Mouse (Mus musculus) intestine, embryonic 16.5 days (tissue): Measurements from ENCODE around the gene 9130204L05Rik. TPM values are rescaled to one million over a fixed set of nuclear protein-coding genes. Genes with fewer than 3 reads are reported as not detected.

Experiments
- ATAC-seq: fragments of 200-750 bp; cut with Nextera tagmentation; 2 replicates; pipeline ENCODE4 v1.8.0; 2017; ENCODE audit warnings: moderate TSS enrichment, moderate library complexity
- H3K27ac ChIP-seq: fragments of 300-500 bp; sonication (generic); 2 replicates; pipeline ENCODE4 v1.5.1; 2014; ENCODE audit warnings: mild to moderate bottlenecking, low read length
- H3K27me3 ChIP-seq: fragments of 300-500 bp; sonication (generic); replicated peaks from 2 replicates; pipeline ENCODE4 v1.6.1; 2014; ENCODE audit warnings: low read length, control low read depth, mixed read lengths; ENCODE audit not compliant: control insufficient read depth, insufficient read depth
- H3K36me3 ChIP-seq: fragments of 300-500 bp; sonication (generic); 2 replicates; pipeline ENCODE4 v1.6.1; 2014; ENCODE audit warnings: low read length, control low read depth; ENCODE audit not compliant: control insufficient read depth, insufficient read depth
- H3K4me1 ChIP-seq: fragments of 300-500 bp; sonication (generic); 2 replicates; pipeline ENCODE4 v1.6.1; 2014; ENCODE audit warnings: low read length, control low read depth, mixed read lengths; ENCODE audit not compliant: control insufficient read depth, insufficient read depth
- H3K4me2 ChIP-seq: fragments of 300-500 bp; sonication (generic); 2 replicates; pipeline ENCODE4 v1.6.1; 2014; ENCODE audit warnings: low read depth, low read length, control low read depth
- H3K4me3 ChIP-seq: fragments of 300-500 bp; sonication (generic); 2 replicates; pipeline ENCODE4 v1.5.1; 2014; ENCODE audit warnings: mild to moderate bottlenecking, low read length
- H3K9ac ChIP-seq: fragments of 300-500 bp; sonication (generic); 2 replicates; pipeline ENCODE4 v1.6.1; 2014; ENCODE audit warnings: low read depth, low read length
- H3K9me3 ChIP-seq: fragments of 300-500 bp; sonication (generic); 2 replicates; pipeline ENCODE4 v1.6.1; 2016; ENCODE audit warnings: low read length, control low read depth; ENCODE audit not compliant: control insufficient read depth
- WGBS: fragments of 180-500 bp; shearing (Covaris S2); extraction: QIAGEN DNeasy Blood & Tissue Kit; methylation state at CpG from one replicate; pipeline ENCODE4 v1.1.7; 2014; 5-methylcytosine and 5-hydroxymethylcytosine counted together
- polyA plus RNA-seq: library from polyadenylated mRNA; unstranded; fragments of >200 nt; fragmentation: Nextera tagmentation; extraction: Ambion mirVana; gene quantifications from 2 replicates; pipeline ENCODE4 v1.2.1, GENCODE M21; 2015

The 9130204L05Rik gene
- not detected in 2 replicates for polyA plus RNA-seq

GRCm38 (mm10) chr3:91090703-91091102 is at the start of gene 9130204L05Rik:
9130204L05Rik (minus strand) TSS chr3:91090803.
- no peak within 1 kb of the TSS for H3K4me2 ChIP-seq
- H3K9me3 ChIP-seq: no peaks in the 10 kb centered on the region
- no peak within 1 kb of the TSS for H3K4me3 ChIP-seq
- H3K27ac ChIP-seq: no peak within 1 kb of the TSS
- H3K9ac ChIP-seq: no peak within 1 kb of the TSS
- ATAC-seq: no peak
- H3K4me1 ChIP-seq: no peaks in the 10 kb centered on the region
- no peaks in the 10 kb centered on the region for H3K27me3 ChIP-seq
- 64% methylated on average over 2 of the region's 2 CpGs for WGBS
- H3K36me3 ChIP-seq: no peaks in the 10 kb centered on the region

- Histone ChIP-seq H3K4me2 (no peak overlapping the region), H3K9ac (no peak overlapping the region), H3K9me3 (no peaks in the 10 kb centered on the region), H3K36me3 (no peaks in the 10 kb centered on the region), H3K27me3 (no peaks in the 10 kb centered on the region), H3K4me3 (no peak overlapping the region), H3K27ac (no peak overlapping the region), H3K4me1 (no peaks in the 10 kb centered on the region)
- ATAC-seq: no peak
These were observed 18.1 kb upstream of the 9130204L05Rik start for GRCm38 (mm10) chr3:91108696-91109095.

DNA sequence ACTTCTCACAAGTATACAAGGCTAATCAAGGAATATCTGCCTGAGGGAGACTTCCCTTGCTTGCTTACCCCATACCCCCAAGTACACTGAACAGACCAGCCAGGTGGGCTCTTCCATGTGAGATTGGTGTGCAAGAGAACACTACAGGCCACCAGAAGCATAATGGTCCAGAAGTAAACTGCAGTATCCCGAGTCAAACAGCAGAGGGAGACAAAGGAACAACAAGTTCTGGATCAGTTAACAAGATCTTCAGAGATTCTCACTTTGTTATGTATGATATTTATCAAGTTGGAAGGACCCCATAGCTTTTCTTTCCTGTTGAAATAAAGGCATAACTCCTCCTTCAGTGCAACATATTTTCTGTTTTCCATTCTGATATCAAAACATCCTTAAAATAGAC is 31.4 kb downstream of the 9130204L05Rik start:
- Histone ChIP-seq H3K4me1 (no peaks in the 10 kb centered on the region), H3K36me3 (no peaks in the 10 kb centered on the region), H3K4me2 (no peak overlapping the region), H3K9me3 (no peaks in the 10 kb centered on the region), H3K4me3 (no peak overlapping the region), H3K27ac (no peak overlapping the region), H3K9ac (no peak overlapping the region), H3K27me3 (no peaks in the 10 kb centered on the region)
- ATAC-seq: no peak
- WGBS: 2% methylated on average over 1 of the region's 1 CpGs

DNA sequence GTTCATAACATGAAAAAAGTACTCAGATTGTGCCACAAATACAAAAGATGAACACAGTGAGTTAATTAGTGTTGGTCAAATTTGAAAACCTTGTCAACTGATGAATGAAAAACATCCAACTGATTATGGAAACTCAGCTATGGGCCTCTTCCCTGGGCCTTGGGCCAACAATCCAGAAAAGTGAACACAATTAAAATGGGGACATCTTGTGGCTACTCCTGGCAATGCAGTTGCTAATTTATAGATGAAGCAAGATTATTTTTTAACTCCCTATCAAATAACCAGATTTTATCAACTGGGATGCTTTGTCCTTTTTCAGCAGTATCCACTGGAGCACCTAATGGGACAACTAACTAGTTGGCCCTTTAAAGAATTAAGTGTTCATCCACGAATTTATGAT is 37.9 kb downstream of the 9130204L05Rik start:
- Histone ChIP-seq H3K4me2 (no peak overlapping the region), H3K4me3 (no peak overlapping the region), H3K36me3 (no peaks in the 10 kb centered on the region), H3K27ac (no peak overlapping the region), H3K9ac (no peak overlapping the region), H3K4me1 (no peaks in the 10 kb centered on the region), H3K27me3 (no peaks in the 10 kb centered on the region), H3K9me3 (no peaks in the 10 kb centered on the region)
- WGBS: 16% methylated on average over 1 of the region's 1 CpGs
- ATAC-seq: no peak
